Mouse (Mus musculus): Measurements from ENCODE around the gene Gm12695.

The Gm12695 gene

DNA sequence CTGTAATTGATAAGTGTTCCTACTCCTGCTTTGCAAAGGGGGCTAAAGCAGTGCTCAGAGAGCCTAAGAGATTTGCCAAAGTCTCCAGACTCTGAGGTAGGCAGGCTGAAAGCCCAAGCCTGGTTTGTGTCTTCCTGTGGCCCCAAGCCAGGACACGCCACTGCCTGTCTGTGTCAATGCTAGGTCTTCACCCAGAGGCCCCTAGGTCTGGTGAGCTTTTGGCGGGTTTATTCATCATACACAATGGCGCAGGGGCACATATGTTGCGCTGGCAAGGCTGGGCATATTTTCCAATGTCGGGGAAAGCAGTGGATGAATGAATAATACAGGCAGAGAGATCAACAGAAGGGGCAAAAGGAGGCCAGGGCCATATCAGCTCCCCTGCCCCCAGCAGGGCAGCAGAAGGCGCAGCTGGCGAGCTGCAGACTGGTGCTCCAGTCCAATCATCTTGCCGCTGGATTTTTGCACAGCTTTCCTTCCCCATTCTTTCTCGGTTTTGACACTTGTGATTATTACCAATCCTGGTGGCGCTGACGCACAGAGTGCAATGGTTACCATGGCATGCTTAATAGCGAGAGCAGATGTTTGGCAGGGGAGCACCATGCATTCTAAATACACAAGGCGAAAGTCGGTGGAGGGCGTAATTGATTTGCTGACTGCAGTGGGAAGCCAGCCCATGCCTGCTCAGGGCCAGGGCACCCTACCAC is 87.3 kb downstream of the Gm12695 start:
- DNase-seq (ENCODE audit: low read depth, low spot score) = no peak

DNA sequence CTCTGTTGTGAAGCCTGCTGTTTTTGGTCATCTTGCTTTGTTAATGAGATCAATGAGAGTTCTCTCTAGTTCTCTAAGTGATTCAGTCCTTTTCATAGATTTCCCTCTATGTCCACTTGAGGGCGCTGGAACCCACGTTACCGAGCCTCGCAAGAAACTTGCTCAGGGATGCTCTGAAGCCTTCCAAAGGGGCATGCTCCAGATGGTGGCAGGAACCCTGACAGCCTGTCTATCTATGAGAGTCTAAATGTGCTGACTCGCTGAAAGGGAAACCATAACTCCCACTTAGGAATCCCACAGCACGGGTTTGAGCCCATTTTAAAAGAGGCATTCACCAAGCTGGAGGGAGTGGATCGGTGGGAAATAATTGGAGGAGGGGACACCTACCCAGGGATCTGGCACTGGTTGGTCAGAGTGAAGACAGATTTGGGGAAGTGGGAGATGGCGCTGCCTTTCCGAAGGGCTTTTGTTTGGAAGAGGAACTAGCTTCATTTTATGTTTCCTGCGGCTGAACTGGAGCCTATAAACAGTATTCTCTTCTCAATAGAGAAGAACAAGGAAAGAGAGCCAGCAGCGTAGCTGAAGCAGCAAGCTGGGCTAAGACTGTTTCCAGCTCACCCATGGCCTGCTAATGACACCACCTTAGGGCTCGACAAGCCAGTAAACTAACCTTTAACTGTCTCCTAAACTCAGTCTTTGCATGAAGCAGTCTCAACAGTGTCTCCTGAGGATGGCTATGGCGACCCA is 88.2 kb downstream of the Gm12695 start:
- peak; percentile 24 for DNase-seq (ENCODE audit: low read depth, low spot score)

DNA sequence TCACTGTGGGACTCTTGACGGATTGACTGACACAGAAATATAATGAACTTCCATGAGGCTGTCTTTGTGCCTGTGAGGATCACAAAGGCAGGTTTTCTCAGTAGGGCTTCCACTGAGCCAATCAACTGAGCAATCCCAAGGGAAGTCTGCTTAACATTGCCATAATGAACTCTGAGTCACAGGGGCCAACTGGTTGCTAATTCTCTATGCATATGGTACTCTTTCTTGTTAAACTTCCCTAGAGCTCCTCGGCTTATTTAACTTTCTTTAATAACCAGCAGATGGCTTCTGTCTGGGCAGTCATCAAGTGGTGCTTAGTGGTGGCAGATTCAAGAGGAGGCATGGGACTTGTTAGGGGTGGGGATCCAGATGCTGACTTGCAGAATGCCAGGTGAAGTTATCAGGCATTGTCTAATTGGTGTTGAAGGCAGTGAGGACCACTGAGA is 97.6 kb downstream of the Gm12695 start:
- DNase-seq (ENCODE audit: low read depth, low spot score) = no peak

DNA sequence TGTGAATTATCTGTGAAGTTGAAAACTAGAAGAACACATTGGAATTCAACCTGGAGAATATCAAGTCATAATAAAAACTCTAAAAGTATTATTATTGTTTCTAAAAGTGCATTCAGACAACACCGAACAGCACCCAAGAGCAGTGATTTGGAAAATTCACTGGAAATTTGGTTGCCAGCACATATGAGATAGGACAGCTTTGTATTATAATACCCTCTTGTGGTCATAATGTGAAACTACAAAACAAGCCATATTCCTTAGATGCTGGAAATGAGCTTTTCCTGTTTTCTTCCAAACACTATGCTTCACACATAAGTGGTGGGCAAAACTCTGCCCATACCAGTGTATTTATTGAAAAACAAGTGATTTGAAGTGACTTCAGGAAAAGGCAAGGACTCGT is 101.5 kb downstream of the Gm12695 start:
- DNase-seq (ENCODE audit: low read depth, low spot score) = peak; percentile 62

DNA sequence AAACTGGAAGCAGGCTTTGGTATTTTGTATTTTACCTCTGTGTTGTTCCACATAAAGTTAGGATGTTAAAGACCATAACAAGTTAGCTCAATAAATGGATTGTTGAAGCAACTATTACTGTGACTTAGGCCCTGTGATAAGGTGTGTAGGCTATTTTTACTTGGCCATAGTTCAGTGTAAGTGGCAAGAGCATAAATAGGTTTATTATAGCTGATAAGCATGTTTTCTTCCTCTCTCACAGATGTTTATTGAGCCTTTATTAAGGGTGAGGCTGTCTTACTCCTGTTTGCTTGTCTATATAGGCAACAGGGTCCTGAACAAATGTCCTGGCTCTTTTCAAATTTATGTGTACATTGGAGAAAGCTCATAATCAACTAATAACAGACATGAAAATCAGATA is 104.0 kb downstream of the Gm12695 start:
- DNase-seq (ENCODE audit: low read depth, low spot score) = no peak

DNA sequence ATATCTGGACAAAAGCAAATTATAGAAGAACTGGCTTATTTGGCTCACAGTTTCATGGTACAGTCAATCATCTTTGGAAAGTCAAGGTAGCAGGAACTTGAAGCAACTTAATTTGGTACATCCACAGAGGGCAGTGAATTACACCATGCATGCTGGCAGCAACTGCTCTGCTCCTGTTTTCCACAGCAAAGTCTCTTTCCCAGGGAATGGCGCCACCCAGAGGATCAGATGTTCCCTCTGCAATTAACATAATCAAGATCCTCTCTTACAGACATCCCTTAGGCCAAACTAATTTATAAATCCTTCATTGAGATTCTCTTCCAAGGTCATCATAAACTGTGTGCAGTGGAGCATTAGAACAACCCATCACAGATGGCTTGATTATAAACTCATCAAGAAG is 104.8 kb downstream of the Gm12695 start:
- DNase-seq (ENCODE audit: low read depth, low spot score) = no peak
